Mouse (Mus musculus) bone marrow macrophage, adult 2 months (primary cell): ENCODE data around the gene Coro2b.

Experiments
- CTCF ChIP-seq: IDR thresholded peaks from 2 replicates; pipeline ENCODE4 v1.5.1; 2012; ENCODE audit warnings: low read depth, mild to moderate bottlenecking, low read length, moderate library complexity
- POLR2A ChIP-seq: IDR thresholded peaks from 2 replicates; pipeline ENCODE4 v1.6.1; 2012; ENCODE audit warnings: mild to moderate bottlenecking, low read depth, low read length, borderline replicate concordance

DNA sequence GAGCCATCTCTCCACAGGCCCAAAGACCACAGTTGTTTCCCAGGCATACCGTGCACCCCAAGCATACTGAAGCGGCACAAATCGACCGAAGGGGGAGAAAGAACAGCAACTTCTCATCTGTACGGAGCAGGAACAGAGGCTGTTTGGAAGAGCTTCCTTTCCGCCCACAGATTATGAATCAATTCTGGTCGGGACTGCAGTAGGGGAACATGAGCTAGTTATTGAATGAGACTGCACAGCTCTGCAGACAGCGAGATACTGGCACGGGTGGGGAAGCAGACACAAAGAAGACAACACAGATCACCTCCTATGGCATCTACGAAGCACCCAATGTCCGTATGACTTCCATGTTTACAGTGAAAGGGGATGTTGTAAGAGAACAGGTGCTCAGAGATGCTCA lies 8.3 kb downstream of the Coro2b start:
- no peak for TF ChIP-seq POLR2A
- TF ChIP-seq CTCF: no peak
